Mouse (Mus musculus) adrenal gland, postnatal 14 days (tissue): ENCODE results near the gene Mtrr. TPM values are rescaled to one million over a fixed set of nuclear protein-coding genes. Genes with fewer than 3 reads are reported as not detected.
A peak's percentile ranks its signal among the peaks of the same experiment; 100 is the strongest.

Source experiments
- DNase-seq: peaks from one replicate; pipeline ENCODE4 v3.0.0; 2021; ENCODE audit warnings: mixed read lengths
- long read RNA-seq, 2 experiments: library from polyadenylated mRNA; stranded (forward); transcript quantifications; one replicate each; pipeline ENCODE4 v2.0.0; 2021
- total RNA-seq: library from RNA; stranded (reverse); gene quantifications from 2 replicates; pipeline ENCODE4 v1.2.3, GENCODE M21; 2021

Mtrr gene
- total RNA-seq = 18.6 and 22.5 TPM in 2 replicates
- long read RNA-seq, experiment 1, transcript Mtrr-201 (15 exons, 3,692 nt) = major isoform, 9 of 24 reads
- long read RNA-seq, experiment 1, transcript Mtrr-208 (14 exons, 2,728 nt) = minor isoform, 7 of 24 reads
- long read RNA-seq, experiment 1, partial matches to known transcripts = 6 of 24 reads
- long read RNA-seq, experiment 1, other reads (novel, unspliced or antisense) = 1 of 24 reads
- long read RNA-seq, experiment 2, transcript Mtrr-201 (15 exons, 3,692 nt) = major isoform, 7 of 12 reads
- long read RNA-seq, experiment 2, partial matches to known transcripts = 2 of 12 reads
- long read RNA-seq, experiment 2, other reads (novel, unspliced or antisense) = 2 of 12 reads

DNA sequence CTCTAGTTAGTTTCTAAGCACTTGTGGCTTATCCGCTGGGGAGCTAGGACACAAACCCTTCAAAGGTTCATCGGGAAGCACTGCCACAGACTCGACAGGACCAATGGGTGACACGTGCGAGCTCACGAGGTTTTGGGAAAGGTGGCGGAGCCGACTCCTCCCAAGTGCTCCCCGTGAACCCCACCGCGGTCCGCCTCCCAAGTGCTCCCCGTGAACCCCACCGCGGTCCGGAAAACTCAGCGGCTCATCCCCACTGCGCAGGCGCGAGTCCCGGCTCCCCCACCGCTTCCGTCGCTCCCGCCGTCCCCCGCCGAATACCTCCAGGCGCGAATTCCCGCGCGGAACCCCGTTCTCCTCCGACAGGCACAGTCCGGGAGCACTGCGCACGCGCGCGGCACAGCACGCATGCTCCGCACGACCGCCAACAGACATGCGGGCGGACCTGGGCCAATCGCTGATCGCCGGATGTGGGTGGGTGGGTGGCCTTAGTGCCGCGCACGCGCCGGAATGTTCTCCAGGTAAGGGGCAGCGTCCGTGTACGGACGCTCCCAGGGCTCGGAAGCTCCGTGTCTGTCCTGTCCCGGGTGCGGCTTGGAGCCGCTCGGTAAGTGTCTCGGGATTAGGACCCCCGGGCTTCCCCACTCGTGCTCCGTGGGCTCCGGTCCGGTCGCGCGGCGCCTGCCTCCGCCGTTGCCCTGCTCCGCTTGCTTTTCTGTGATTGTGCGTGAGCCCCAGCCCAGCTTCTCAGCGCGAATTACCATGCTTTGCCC is at the start of gene Mtrr, which contains the start of gene Fastkd3:
Mtrr (minus strand) TSS at position 403 of the 770 bp plus-strand sequence.
Fastkd3 (plus strand) TSS at position 488 of the 770 bp plus-strand sequence.
- peak; percentile 100 for DNase-seq

DNA sequence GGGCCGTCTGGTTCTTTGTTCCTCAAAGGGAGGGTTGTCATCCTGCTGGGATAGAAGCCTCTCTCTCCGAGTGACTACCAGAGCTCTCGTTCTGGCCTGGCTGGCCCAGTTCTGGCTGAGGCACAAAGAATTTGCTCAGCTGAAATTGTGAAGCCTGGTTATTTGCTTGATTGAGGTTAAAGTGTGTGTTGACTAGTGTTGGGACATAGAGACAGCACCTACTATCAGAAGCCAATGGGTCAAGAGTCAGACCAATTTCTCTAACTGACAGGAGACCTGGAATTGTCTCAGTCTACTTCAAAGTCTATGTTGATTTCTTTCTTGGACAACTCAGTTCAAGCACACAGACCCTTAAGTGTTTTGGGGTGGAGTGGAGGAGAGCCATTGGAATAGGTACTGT is 45.1 kb upstream of the Mtrr start:
- no peak for DNase-seq

DNA sequence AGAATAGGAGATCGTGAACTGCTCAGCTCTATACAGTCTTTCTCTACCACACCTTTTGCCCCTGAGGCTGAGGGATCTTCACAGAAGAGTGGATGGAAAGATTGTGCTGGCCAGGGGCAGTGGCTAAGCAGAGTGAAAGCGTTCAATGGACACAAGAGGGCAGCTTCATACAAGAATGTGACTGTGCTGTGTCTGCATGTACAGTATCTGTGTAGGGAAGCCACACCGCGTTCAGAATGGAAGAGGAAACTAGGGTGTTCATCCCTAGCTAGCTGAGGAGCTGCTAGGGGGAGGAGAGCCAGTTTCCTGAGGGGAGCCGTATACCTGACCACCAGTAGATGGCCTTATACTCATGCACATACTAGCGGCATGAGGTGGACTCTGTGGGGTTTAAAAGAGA is 40.8 kb upstream of the Mtrr start:
- no peak for DNase-seq

DNA sequence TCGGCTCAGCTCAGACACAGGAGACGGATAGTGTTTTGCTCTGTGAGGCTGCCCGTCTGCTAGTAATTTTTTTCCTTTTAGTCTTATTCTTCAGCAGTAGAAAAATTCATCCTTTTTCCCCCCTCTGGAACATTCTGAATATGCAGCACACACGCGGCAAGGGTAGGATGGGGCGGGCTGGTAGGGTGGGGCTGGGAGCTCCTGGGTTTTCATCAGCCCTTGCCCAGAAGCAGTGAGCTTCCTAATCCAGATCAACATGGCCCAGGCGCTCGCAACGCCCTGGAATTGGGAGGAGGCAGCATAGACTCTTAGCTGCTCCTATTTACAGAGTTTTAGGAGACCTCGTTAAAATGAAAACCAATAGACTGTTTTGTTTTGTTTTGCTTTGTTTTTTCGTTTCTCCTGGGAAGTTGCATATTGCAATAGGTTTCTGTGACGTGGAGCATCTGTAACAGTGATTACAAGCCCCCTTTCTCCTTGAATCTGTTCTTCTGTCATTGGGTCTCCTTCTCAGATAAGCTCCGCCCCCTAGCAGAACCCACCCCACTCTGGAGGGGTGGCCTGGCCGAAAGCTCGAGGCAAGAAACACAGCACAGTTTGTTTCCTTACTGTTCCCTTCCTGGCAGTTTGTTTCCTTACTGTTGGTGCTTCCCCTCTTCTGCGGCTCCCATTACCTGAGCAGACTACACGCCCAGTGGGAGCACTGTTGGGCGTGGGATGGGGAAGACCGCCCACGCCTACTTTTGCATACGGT is 25.9 kb upstream of the Mtrr start:
- DNase-seq = no peak

DNA sequence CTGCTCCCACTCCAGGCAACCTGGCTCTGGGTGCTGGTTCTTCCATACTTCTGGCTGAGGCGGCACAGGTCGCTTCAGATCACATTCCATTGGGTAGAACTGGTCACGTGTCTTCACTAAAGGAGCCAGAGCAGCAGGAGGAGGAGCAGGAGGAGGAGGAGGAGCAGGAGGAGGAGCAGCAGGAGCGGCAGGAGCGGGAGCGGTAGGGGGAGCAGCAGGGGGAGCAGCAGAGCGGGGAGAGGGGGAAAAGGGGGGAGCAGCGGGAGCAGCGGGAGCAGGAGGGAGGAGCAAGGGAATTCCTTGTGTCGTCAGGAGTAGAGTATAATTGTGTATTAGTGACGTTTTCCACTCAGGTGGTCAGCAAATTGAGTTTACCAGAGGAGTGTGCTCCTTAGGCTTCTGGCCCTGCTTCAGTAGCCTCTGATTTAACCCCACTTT is 23.8 kb upstream of the Mtrr start:
- DNase-seq = peak; percentile 49

DNA sequence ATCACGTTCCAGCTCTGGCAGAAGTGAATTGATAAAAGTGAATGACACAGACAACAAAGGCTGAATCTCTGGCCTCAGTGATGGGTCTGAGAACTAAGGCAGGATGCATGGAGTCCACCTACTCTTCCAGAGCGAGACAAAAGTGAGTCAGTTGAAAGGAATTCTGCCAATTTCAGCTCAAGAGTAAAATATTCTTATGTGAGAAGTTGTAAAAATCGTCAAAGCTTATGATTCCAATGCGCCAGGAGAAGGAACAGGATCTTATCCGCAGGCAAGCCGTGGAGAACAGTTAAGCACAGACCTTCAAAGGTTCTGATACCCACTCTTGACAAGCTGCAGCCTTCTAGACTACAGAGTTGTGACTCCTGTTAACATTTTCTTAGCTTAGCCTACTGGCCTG is 21.1 kb upstream of the Mtrr start:
- DNase-seq = no peak

DNA sequence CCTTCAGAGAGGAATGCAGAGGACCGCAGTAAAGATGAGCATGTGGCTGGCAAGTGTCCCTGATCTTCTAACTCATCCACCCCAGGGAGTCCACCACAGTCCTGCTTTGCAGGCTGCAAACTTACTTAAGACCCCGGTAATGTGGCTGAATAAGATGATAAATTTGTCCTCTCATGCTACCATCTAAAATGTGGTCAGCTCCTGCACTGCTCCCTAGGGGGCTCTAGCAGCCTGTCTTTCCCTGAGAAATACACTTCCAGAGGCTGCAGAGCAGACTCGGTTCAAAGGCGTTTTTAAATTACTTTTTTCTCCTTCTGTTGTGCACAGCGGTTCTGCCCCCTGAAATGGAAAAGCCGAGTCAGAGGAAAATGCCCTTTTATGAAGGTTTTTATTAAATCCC is 19.2 kb upstream of the Mtrr start:
- peak; percentile 52 for DNase-seq

DNA sequence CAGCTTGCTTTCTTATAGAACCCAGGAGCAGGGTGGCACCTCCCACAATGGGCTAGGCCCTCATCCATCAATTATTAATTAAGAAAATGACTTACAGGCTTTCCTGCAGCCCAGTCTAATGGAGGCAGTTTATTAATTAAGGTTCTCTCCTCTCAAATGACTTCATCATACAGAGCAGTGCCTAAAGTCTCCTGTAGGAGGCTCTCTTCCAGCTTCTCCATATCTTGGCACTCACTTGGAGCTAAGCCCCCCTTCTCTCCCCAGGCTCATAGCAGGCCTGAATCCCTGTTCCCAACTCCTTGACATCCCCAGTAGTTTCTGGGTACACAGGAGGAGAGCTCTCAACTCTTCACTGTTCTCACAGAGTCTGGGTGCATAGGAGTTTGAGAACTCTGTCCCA is 17.0 kb upstream of the Mtrr start:
- DNase-seq = no peak

DNA sequence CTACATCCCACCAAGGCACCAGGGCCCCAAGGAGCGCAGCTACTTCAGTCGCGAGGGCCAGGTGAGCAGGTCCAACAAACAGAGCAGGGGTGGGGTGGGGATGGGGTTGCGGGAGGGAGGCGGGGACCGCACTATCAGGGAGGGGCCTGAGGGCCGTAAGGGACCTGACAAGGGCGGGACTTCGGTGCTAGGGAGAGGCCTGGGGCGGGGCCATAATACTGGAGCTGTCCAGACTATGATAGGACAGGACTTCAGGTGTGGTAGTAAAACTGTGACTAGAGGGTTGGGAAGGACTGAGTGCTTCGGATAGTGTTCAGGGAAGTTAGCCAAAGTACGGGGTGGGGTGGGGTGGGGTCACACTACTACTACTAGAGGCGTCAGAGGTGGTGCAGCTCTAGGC is 15.7 kb upstream of the Mtrr start:
- DNase-seq = no peak

DNA sequence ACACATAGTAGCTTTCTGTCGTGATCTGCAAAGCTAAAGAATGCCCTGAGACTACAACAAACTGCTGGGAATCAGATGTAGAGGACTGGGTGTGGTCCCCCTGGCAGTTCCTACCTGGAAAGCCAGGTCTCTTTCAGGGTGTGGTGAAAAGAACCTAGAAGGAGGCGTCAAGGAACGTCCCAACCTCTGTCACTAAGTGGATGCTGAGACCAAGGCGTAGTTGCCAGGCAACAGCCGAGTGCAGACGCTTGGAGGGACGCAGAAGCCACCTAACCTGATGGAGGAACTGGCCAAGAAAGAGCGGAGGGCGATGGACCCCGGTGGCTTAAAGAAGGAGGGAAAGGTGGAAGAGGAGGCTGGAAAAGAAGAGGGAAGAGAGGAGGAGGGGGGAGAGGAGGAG is 15.2 kb upstream of the Mtrr start, which contains the start of gene 1700001L19Rik:
1700001L19Rik (plus strand) TSS at position 223 of the 400 bp plus-strand sequence.
- DNase-seq = no peak

DNA sequence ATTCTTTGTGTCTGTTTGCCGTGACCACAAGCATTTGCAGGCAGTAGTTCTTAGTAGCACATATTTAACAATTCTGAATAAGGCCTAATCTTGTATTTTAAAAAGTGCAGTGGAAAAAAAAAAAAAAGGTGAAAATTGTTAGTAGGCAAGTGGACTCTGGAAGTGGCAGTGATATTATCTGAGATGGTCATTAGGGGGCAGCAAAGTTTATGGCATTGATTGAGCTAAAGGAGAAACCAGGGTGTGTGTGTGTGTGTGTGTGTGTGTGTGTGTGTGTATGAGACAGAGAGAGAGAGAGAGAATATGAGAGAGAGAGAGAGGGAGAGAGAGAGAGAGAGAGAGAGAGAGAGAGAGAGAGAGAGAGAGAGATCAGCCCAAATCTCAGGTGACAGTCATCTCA is 11.8 kb upstream of the Mtrr start:
- DNase-seq = no peak

DNA sequence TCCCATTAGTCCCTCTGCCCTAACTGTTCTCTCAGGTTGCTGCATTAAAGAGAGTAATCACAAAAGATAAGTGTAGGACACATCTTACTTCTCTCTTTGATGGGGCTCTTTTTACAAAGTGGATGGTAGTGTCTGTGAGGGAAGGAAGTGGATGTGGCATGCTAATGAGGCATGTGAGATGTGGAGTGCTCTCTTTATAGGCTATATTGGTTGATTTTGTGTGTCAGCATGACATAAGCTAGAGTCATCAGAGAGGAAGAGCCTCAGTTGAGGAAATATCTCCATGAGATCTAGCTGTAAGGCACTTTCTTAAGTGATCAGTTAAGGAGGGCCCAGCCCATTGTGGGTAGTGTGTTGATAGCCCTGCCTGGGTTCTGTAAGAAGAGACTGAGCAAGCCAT is 6.4 kb upstream of the Mtrr start:
- DNase-seq = no peak

DNA sequence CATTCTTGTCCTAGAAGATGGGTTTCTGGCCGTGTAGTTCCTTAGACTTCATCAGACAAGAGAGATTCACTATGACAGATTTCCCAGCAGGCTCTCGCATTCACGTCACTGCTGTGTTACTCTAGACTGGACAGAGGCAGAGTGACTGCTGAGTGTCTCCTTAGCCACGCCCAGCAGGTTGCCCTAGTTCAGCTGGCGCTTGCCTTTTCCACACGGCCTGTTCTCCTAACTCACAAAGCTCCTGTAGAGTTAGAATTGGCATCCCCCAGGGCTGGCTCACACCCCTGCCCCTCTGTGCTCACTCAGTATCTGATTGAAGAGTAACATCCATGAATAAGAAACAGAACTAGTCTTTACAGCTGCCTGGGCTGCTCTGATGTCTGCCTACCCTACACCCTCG is 3.5 kb upstream of the Mtrr start:
- DNase-seq = no peak

DNA sequence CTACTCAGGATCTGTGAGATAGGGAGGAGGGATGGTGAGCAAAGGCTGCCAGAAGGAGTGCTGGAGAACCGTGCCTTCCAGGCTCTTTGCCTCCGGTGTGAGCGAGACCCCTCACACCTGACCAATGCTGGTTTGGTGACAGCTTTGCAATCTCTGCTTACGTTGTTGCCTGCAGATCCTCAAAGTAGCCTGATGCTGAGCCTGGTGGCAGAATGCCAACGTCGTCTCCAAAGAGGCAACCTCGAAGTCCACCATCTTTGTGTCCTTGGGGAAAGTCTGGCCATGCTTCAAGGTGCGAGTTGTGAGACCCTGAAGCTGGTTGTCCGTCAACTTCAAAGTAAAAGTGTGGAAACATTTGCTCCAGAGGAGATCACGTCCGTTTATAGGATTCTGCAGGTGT is 2.0 kb upstream of the Mtrr start:
- no peak for DNase-seq

DNA sequence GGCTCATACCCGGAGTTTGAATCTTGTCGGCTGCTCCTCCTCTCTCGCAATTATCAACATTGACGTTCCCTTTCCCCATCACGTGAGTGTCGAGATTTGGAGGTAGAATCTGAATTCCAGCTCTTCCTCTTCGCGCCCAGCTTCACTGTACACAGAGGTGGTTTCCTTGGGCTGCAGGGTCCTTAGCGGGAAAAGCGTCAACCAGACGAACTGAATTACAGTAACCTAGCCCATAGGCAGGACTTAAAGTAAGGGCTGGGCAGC is 500 bp upstream of the Mtrr start:
- no peak for DNase-seq

DNA sequence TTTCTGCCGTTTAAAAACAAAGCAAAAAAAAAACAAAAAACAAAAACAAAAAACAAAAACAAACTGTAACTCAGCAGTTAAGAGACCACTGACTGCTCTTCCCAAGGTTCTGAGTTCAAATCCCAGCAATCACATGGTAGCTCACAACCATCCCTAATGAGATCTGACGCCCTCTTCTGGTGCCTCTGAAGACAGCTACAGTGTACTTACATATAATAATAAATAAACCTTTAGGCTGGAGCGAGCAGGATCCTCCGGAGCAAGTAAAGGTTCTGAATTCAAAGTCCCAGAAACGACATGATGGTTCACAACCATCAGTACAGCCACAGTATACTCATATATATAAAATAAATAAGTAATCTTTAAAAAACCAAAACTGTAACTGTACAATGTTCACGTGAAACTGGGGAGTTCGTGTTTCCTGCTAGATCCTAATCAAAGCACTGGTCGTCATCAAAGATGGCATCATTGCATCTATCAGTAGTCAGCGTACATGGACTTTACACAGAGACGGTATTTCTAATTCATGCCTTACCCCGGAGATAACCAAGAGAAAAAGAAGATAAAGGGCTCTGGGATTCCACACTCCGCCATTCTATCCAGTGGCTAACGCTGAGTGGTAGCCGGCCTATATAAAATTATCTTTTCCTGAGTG is 736 bp downstream of the Mtrr start:
- DNase-seq = no peak

DNA sequence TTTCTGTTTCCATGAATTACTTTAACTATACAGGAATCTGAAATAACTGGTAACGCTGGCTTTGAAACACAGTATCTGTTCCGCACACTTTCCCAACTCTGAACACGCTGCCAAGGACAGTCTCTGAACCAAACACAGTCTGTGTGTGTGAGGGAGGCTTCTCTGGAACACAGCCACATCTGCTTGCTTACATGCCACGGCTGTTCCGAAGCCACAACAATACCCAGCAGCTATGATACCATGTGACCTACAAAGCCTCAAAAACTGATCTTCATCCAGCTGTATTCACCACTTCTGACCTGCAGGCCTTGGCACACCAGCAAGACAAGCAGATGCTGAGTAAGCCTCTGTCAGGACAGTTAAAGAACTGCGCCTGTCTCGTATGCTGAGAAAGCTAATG is 4.0 kb downstream of the Mtrr start:
- DNase-seq = peak; percentile 73

DNA sequence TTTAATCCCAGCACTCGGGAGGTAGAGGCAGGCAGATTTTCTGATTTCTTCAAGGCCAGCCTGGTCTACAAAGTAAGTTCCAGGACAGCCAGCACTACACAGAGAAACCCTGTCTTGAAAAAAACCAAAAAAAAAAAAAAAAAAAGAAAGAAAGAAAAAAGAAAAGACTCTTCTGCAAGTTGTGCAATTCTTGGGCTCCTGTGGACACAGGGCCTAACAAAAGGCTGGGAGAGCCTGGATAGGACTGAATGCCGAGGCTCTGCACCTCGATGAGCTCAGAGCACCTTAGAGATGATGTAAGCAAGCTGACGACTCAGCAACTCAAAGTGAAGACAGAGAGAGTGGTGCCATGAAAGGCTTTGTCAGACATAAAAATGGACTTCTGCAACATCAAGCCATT is 7.6 kb downstream of the Mtrr start:
- no peak for DNase-seq

DNA sequence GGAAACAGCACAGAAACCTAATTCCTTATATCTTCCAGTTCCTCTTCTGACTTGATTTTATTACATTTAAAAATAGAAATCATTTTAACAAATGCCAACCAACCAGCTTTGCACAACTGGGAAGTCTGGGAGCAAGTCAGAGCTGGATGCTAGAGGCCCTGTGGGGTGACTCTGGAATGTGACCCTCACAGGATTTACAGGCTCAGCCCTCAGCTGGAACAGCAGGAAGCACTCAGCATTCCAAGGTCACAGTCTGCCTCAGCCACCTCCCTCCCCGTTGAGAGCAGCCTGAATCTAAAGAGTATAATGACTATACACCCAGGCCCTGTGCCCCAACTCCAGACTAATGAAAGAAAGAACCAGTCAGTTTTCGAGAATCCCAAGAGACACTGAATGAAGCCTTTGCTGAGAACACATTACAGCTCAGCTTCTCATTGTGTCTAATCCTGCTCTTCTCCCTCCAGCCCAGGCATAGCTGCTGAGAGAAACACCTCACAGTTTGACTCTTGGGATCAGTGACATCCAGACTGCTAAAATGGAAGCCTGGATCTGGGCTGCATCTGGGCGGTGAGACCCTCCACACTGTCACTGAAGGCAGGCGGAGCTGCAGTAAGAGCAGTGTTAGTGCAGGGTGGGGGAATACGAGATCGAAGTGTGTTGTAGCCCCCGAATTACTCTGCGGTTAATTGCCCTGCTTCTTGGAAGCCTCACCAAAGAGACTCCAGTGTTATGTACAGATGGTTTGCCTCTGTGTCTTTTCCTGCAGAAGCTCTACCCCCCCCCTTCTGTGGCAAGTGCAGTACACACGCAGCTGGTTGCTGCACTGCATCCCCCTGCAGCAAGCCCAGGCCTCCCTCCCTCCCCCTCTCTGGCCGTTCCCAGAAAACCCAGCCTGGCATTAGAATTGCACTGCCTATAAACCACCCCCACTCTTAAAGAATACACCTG is 8.7 kb downstream of the Mtrr start:
- peak; percentile 70 for DNase-seq

DNA sequence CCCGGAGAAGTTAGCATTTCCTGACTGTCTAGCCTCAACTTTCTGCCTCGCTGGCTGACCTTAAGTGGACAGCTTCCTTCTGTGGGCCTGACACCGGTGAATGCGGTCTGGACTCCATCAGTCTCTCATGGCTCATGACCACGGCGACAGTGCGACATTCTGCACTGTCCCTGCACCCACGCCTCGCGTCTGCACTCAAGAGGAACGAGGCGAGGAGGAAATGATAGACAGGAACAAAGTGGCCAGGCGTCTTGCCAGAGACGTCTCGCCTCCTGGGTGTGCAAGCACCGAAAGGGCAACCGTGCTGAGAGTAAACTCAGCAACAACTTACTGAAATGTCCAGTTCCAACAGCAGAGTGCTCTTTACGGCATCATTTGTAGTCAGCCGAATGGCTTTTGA is 9.7 kb downstream of the Mtrr start:
- DNase-seq = no peak

DNA sequence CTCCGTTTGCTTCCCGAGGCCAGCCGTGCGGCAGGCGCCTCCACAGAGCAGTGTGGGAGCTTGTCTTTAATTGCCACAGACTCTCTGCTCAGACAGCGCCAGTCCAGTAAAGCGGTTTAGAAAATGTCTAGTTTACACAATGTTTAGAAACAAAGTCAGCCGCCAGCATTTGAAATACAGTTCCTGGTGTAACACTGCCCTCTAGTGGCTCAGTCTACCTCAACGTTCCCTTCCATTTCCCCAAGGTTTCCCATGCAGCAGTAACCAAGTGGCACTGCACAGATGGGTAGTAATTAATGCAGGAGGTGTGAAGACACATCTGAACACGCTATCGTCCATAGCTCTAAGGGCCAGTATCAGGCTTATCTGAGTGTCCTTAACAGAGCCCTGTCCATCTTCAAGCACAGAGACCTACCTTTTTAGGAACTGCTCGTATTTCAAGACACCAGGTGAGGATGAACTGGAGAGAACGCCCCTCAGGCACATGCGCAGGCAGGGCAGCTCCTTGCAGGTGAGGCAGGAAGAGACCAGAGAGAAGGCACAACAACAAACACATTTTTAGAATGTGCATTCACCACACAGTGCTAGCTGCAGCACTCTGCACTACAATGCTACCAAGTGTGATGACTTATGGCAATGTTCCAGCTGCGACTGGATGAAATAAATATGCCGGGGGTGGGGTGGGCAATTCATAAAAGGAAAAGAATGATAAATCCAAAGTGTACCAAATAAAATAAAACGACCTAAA is 12.2 kb downstream of the Mtrr start:
- DNase-seq = peak; percentile 62
